Mouse (Mus musculus) mouse embryonic stem cell (cell line): ENCODE data around the gene Faap20.

Source experiments
- in situ Hi-C, 2 experiments: fragments of 300-500 bp; cut with MboI; formaldehyde crosslinking; loops; 1 replicate in 1 of 2; 3 replicates in 1 of 2; pipeline ENCODE4 v1.14.3; 2019 to 2020; ENCODE audit warnings: low sequenced_read_pairs in 2 of 2, low pct_unique_long_range_greater_than_20kb in 1 of 2, mixed read lengths in 1 of 2; ENCODE audit not compliant: unreplicated experiment in 1 of 2

The Faap20 gene

DNA sequence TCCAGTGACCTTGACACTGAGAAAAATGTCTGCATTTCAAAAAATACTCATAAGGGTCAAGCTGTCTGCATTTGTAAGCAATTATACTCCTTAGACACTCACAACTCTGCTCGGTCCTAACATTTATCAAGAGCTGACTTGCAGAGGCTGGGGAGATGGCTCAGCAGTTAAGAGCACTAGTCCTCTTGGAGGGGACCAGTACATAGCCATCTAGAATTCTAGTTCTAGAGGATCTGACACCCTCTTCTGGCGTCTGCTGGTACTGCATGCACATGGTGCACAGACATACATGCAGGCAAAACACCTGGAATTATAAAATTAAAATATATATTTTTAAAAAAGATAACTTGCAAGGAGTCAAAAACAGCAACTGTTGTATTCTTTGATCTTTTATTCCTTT is 47.5 kb downstream of the Faap20 start:
- in situ Hi-C loops, result no loop called here

DNA sequence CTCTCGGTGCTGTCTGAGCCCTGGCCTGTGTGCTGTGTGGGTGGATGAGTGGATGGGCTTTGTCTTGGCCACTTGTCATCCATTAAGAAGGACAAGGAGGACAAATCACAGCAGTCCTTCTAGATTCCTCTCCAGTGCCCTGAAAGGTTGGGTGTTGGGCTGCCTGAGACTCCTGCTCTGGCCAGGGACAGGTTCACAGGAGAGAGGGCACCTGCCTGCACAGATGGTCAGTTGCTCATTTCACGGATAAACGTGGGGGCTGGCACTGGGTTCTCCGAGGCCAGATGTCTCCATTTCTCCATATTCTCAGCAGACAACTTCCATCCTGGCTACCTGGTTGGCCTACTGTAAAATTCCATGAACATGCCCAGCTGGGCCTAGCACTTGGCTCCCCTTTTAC is 49.2 kb downstream of the Faap20 start:
- in situ Hi-C loops, result no loop called here

GRCm38 (mm10) chr4:155300421-155301097 is 51.0 kb downstream of the Faap20 start:
- in situ Hi-C loops, result no loop called here

DNA sequence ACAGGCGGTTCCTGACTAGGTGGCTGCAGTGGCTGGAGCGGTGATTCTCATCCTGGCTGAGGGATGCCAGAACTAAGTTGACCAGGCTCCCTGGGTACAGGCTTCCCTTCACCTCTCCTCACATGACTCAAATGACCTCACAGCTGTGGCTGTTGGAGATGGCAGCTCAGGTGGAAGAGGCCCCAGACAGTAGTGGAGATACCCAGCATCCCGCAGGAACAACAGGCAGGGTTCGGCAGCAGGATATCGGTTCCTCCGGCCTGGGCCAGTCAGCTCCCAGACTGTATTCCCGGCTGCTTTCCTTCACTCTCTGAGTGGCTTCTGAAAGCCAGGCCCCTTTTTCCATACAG is 51.5 kb downstream of the Faap20 start:
- in situ Hi-C loops, result no loop called here

DNA sequence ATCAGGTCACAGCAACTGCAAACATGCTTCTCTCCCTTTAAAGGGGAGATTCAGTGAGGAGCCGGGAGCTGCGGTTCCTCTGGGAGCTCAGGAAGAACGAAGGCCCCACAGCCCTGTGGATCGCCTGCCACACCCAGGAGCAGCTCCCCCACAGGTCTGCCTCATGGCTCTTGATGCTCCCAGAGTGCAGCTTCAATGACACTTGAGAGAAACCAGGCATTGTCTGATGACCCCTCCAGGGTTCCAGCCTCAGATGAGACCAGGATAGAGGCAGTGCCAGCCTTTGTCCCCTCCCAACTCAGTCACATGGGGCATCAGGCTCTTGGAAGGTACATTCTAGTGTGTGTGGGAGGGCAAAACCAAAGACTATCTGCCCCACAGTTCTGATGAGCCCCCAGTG is 52.4 kb downstream of the Faap20 start:
- in situ Hi-C loops, result no loop called here

DNA sequence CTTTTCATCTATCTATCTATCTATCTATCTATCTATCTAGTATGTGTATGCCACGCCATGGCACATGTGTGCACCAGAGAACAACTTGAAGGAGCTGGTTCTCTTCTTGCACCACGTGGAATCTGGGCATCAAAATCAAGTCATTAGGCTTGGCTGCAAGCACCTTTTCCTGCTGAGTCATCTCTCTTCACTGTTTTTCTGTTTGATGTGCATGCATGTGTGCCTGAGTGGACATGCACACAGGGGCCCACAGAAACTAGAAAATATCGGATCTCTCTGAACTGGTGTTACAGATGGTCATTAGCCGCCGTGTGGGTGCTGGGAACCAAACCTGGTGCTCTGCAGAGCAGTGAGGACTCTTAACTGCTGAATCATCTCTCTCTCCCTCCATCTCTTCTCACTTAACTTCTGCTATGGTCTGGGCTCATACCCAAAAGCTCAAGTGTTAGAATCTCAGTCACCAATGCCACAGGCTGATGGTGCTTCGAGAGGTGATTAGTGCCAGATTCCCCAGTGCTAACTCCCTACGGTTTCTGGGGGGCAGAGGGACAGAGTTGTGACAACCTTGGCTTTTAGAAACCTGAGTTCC is 55.0 kb downstream of the Faap20 start:
- in situ Hi-C loops, result no loop called here

GRCm38 (mm10) chr4:155305531-155306031 is 56.0 kb downstream of the Faap20 start:
- in situ Hi-C loops, result no loop called here
